Mouse (Mus musculus): ENCODE data around the gene Dusp6.

Dusp6 gene

DNA sequence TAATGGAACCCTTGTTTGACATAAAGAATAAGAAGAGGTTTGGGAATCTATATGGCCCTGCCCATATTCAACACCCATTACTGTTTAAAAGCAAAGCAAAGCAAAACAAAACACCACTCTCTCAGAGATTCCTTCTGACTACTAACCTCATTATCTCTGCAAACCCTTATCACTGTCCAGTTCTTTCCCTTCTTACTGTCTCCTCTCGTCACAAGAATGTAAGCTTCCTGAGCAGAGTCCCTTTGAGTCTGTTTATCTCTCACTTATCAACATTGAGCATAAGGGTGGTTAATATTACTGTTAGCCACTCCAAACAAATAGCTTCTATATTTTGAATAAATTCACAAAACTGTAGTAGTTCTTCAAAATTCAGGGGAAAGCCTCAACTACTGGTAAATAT, 48.9 kb downstream of the Dusp6 start:
- no peak for ATAC-seq (ENCODE audit: insufficient number of reproducible peaks, low FRiP score, low TSS enrichment)

DNA sequence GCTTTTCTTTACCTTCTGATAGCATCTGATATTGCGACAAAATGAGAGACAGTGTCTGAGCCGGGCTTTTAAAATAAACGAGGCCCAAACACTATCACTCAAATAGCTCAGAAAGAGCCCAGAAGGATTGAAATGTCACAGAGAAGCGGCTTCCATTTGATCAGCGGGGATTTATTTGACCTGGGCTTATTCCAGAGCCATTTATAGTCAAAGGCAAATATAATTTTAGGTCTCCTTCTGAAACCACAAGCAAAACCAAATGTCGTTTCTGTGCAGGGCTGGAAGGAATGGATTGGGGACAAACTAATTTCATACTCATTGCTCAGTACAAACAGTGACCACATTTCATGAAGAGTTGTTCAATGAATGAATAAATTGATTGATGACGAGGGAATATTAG, 51.3 kb downstream of the Dusp6 start:
- no peak for ATAC-seq (ENCODE audit: insufficient number of reproducible peaks, low FRiP score, low TSS enrichment)

DNA sequence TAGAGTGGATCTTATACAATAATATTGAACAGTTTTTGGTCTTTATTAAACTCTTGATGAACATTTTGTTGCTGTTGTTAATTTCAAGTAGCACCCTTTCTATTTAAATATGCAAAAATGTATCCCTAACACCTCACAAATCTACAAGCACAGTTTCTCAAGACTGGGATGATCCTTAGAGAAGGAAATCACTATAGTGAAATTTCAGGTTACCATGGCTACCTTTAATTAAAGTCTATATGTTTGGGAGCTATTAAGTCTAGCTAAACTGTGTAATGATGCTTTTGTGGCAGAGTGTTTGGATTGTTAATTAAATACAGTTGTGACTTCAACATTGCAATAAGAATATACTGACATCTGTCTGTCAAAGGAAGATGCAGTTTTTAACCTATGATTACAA, 54.0 kb downstream of the Dusp6 start:
- ATAC-seq (ENCODE audit: insufficient number of reproducible peaks, low FRiP score, low TSS enrichment): no peak

Data from cerebellum, adult (tissue).